Mouse (Mus musculus): ENCODE results near the gene Tnpo1. TPM values are rescaled to one million over a fixed set of nuclear protein-coding genes. Genes with fewer than 3 reads are reported as not detected.

Tnpo1 gene
- polyA plus RNA-seq, 1 experiment from 2014 or later, result 40.3 TPM

GRCm38 (mm10) chr13:98955676-98956075 is 29.5 kb upstream of the Tnpo1 start:
- Histone ChIP-seq H3K4me1 (ENCODE audit: control insufficient read depth, insufficient read depth, low read length) (no peaks in the 10 kb centered on the region), H3K4me3 (ENCODE audit: low read depth, low read length) (no peak overlapping the region), H3K27me3 (replicated peaks; ENCODE audit: control insufficient read depth, insufficient read depth, low read length) (no peaks in the 10 kb centered on the region), H3K27ac (replicated peaks; ENCODE audit: low read depth, low read length) (no peak overlapping the region), H3K9me3 (ENCODE audit: control insufficient read depth, low read length) (no peaks in the 10 kb centered on the region), H3K36me3 (ENCODE audit: control insufficient read depth, insufficient read depth, low read length) (no peaks in the 10 kb centered on the region), H3K4me2 (ENCODE audit: low read depth, low read length) (no peak overlapping the region), H3K9ac (ENCODE audit: low read depth, low read length) (no peak overlapping the region)
- no peak for ATAC-seq (ENCODE audit: low read depth)
- no peak for DNase-seq (ENCODE audit: low spot score)
- 64% methylated on average over 6 of the region's 6 CpGs for WGBS

- Histone ChIP-seq H3K36me3 (ENCODE audit: control insufficient read depth, insufficient read depth, low read length) (no peaks in the 10 kb centered on the region), H3K9ac (ENCODE audit: low read depth, low read length) (no peak overlapping the region), H3K27me3 (replicated peaks; ENCODE audit: control insufficient read depth, insufficient read depth, low read length) (no peaks in the 10 kb centered on the region), H3K27ac (replicated peaks; ENCODE audit: low read depth, low read length) (no peak overlapping the region), H3K4me1 (ENCODE audit: control insufficient read depth, insufficient read depth, low read length) (no peaks in the 10 kb centered on the region), H3K4me2 (ENCODE audit: low read depth, low read length) (no peak overlapping the region), H3K4me3 (ENCODE audit: low read depth, low read length) (no peak overlapping the region), H3K9me3 (ENCODE audit: control insufficient read depth, low read length) (no peaks in the 10 kb centered on the region)
- DNase-seq (ENCODE audit: low spot score), result no peak
- no peak for ATAC-seq (ENCODE audit: low read depth)
- 52% methylated on average over 5 of the region's 5 CpGs for WGBS
These were observed 29.0 kb upstream of the Tnpo1 start for GRCm38 (mm10) chr13:98955226-98955625.

- Histone ChIP-seq H3K9me3 (ENCODE audit: control insufficient read depth, low read length) (no peaks in the 10 kb centered on the region), H3K4me3 (ENCODE audit: low read depth, low read length) (no peak overlapping the region), H3K4me1 (ENCODE audit: control insufficient read depth, insufficient read depth, low read length) (no peaks in the 10 kb centered on the region), H3K9ac (ENCODE audit: low read depth, low read length) (no peak overlapping the region), H3K36me3 (ENCODE audit: control insufficient read depth, insufficient read depth, low read length) (no peaks in the 10 kb centered on the region), H3K27me3 (replicated peaks; ENCODE audit: control insufficient read depth, insufficient read depth, low read length) (no peaks in the 10 kb centered on the region), H3K27ac (replicated peaks; ENCODE audit: low read depth, low read length) (no peak overlapping the region), H3K4me2 (ENCODE audit: low read depth, low read length) (no peak overlapping the region)
- 61% methylated on average over 5 of the region's 5 CpGs for WGBS
- ATAC-seq (ENCODE audit: low read depth) (no peak), DNase-seq (ENCODE audit: low spot score) (no peak)
These were observed 27.6 kb upstream of the Tnpo1 start for GRCm38 (mm10) chr13:98953830-98954229.

GRCm38 (mm10) chr13:98951951-98952350 is 25.8 kb upstream of the Tnpo1 start:
- Histone ChIP-seq H3K4me2 (ENCODE audit: low read depth, low read length) (no peak overlapping the region), H3K36me3 (ENCODE audit: control insufficient read depth, insufficient read depth, low read length) (no peaks in the 10 kb centered on the region), H3K4me1 (ENCODE audit: control insufficient read depth, insufficient read depth, low read length) (no peaks in the 10 kb centered on the region), H3K9ac (ENCODE audit: low read depth, low read length) (no peak overlapping the region), H3K9me3 (ENCODE audit: control insufficient read depth, low read length) (no peaks in the 10 kb centered on the region), H3K27me3 (replicated peaks; ENCODE audit: control insufficient read depth, insufficient read depth, low read length) (no peaks in the 10 kb centered on the region), H3K27ac (replicated peaks; ENCODE audit: low read depth, low read length) (no peak overlapping the region), H3K4me3 (ENCODE audit: low read depth, low read length) (no peak overlapping the region)
- ATAC-seq (ENCODE audit: low read depth) (no peak), DNase-seq (ENCODE audit: low spot score) (no peak)
- 79% methylated on average over 7 of the region's 7 CpGs for WGBS

- no peak for ATAC-seq (ENCODE audit: low read depth)
- Histone ChIP-seq H3K27ac (replicated peaks; ENCODE audit: low read depth, low read length) (no peak overlapping the region), H3K4me3 (ENCODE audit: low read depth, low read length) (no peak overlapping the region), H3K36me3 (ENCODE audit: control insufficient read depth, insufficient read depth, low read length) (no peaks in the 10 kb centered on the region), H3K27me3 (replicated peaks; ENCODE audit: control insufficient read depth, insufficient read depth, low read length) (no peaks in the 10 kb centered on the region), H3K4me2 (ENCODE audit: low read depth, low read length) (no peak overlapping the region), H3K9ac (ENCODE audit: low read depth, low read length) (no peak overlapping the region), H3K9me3 (ENCODE audit: control insufficient read depth, low read length) (no peaks in the 10 kb centered on the region), H3K4me1 (ENCODE audit: control insufficient read depth, insufficient read depth, low read length) (no peaks in the 10 kb centered on the region)
- no peak for DNase-seq (ENCODE audit: low spot score)
- WGBS, result 60% methylated on average over 4 of the region's 4 CpGs
These were observed 22.0 kb upstream of the Tnpo1 start for GRCm38 (mm10) chr13:98948146-98948545.

GRCm38 (mm10) chr13:98946434-98946833 is 20.2 kb upstream of the Tnpo1 start:
- DNase-seq (ENCODE audit: low spot score) (no peak), ATAC-seq (ENCODE audit: low read depth) (no peak)
- H3K4me1 ChIP-seq (ENCODE audit: control insufficient read depth, insufficient read depth, low read length), result no peaks in the 10 kb centered on the region
- H3K27ac ChIP-seq (replicated peaks; ENCODE audit: low read depth, low read length), result no peak overlapping the region
- no peak overlapping the region for H3K4me2 ChIP-seq (ENCODE audit: low read depth, low read length)
- 81% methylated on average over 7 of the region's 7 CpGs for WGBS
- H3K9ac ChIP-seq (ENCODE audit: low read depth, low read length), result no peak overlapping the region
- H3K4me3 ChIP-seq (ENCODE audit: low read depth, low read length), result no peak overlapping the region
- H3K36me3 ChIP-seq (ENCODE audit: control insufficient read depth, insufficient read depth, low read length), result no peaks in the 10 kb centered on the region
- no peaks in the 10 kb centered on the region for H3K27me3 ChIP-seq (replicated peaks; ENCODE audit: control insufficient read depth, insufficient read depth, low read length)
- no peaks in the 10 kb centered on the region for H3K9me3 ChIP-seq (ENCODE audit: control insufficient read depth, low read length)

GRCm38 (mm10) chr13:98945908-98946307 is 19.7 kb upstream of the Tnpo1 start:
- Histone ChIP-seq H3K9me3 (ENCODE audit: control insufficient read depth, low read length) (no peaks in the 10 kb centered on the region), H3K27ac (replicated peaks; ENCODE audit: low read depth, low read length) (no peak overlapping the region), H3K9ac (ENCODE audit: low read depth, low read length) (no peak overlapping the region), H3K4me3 (ENCODE audit: low read depth, low read length) (no peak overlapping the region), H3K27me3 (replicated peaks; ENCODE audit: control insufficient read depth, insufficient read depth, low read length) (no peaks in the 10 kb centered on the region), H3K4me2 (ENCODE audit: low read depth, low read length) (no peak overlapping the region), H3K4me1 (ENCODE audit: control insufficient read depth, insufficient read depth, low read length) (no peaks in the 10 kb centered on the region), H3K36me3 (ENCODE audit: control insufficient read depth, insufficient read depth, low read length) (no peaks in the 10 kb centered on the region)
- DNase-seq (ENCODE audit: low spot score), result no peak
- no peak for ATAC-seq (ENCODE audit: low read depth)
- WGBS, result 43% methylated on average over 3 of the region's 3 CpGs

- DNase-seq (ENCODE audit: low spot score) (no peak), ATAC-seq (ENCODE audit: low read depth) (no peak)
- WGBS, result 92% methylated on average over 4 of the region's 4 CpGs
- H3K27ac ChIP-seq (replicated peaks; ENCODE audit: low read depth, low read length), result no peak overlapping the region
- H3K4me2 ChIP-seq (ENCODE audit: low read depth, low read length), result no peak overlapping the region
- no peaks in the 10 kb centered on the region for H3K27me3 ChIP-seq (replicated peaks; ENCODE audit: control insufficient read depth, insufficient read depth, low read length)
- no peaks in the 10 kb centered on the region for H3K4me1 ChIP-seq (ENCODE audit: control insufficient read depth, insufficient read depth, low read length)
- no peak overlapping the region for H3K4me3 ChIP-seq (ENCODE audit: low read depth, low read length)
- H3K9ac ChIP-seq (ENCODE audit: low read depth, low read length), result no peak overlapping the region
- no peaks in the 10 kb centered on the region for H3K36me3 ChIP-seq (ENCODE audit: control insufficient read depth, insufficient read depth, low read length)
- no peaks in the 10 kb centered on the region for H3K9me3 ChIP-seq (ENCODE audit: control insufficient read depth, low read length)
These were observed 19.2 kb upstream of the Tnpo1 start for GRCm38 (mm10) chr13:98945381-98945780.

- no peaks in the 10 kb centered on the region for H3K36me3 ChIP-seq (ENCODE audit: control insufficient read depth, insufficient read depth, low read length)
- no peaks in the 10 kb centered on the region for H3K27me3 ChIP-seq (replicated peaks; ENCODE audit: control insufficient read depth, insufficient read depth, low read length)
- no peak for ATAC-seq (ENCODE audit: low read depth)
- no peak overlapping the region for H3K4me2 ChIP-seq (ENCODE audit: low read depth, low read length)
- no peak for DNase-seq (ENCODE audit: low spot score)
- H3K4me3 ChIP-seq (ENCODE audit: low read depth, low read length), result no peak overlapping the region
- H3K27ac ChIP-seq (replicated peaks; ENCODE audit: low read depth, low read length), result no peak overlapping the region
- no peaks in the 10 kb centered on the region for H3K4me1 ChIP-seq (ENCODE audit: control insufficient read depth, insufficient read depth, low read length)
- no peaks in the 10 kb centered on the region for H3K9me3 ChIP-seq (ENCODE audit: control insufficient read depth, low read length)
- WGBS, result 68% methylated on average over 7 of the region's 7 CpGs
- H3K9ac ChIP-seq (ENCODE audit: low read depth, low read length), result no peak overlapping the region
These were observed 18.5 kb upstream of the Tnpo1 start for GRCm38 (mm10) chr13:98944620-98945081.

All from embryonic facial prominence, embryonic 14.5 days (tissue).